7 mouse cellular contexts compared by ENCODE assay signal in the genomic region with DNA sequence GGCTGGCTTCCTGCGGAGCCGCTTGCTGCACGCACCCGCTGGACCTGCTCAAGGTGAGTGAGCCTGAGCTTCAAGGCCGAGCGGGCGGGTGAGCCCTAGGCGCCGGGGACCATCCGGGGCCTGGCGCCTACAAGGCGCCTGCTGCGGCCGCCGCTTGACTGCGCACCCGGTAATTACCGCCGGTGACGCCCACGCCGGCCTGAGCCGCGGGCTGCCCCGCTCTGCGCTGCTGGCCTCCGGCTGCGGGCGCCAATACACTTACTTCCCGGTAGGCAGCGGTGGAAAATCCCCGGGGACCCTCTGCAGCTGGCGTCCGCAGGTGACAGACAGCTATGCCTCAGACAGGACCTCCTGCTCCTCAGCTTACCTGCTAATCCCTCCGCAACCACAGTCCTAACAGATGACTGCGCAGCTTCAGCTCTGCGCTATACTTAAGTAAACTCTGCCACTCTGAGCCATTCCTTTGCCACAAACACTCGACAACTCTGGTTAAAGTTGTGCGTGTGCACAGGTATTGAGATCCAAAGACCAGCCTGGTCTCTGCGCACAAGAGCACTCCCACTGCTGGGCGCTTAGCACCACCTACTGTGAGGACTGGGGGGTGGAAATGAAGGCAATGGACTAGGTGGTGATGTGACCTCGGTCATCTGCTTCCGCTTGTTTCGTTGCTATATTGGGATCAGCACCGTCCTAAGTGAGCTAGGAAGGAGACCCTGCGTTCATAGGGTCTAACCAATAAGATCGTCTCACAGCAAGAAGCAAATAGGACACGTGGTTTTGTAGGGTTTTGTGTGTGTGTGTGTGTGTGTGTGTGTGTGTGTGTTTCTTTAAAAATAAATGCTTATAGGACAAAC. TPM values are rescaled to one million over a fixed set of nuclear protein-coding genes. Genes with fewer than 3 reads are reported as not detected.
DNase-seq lines count a peak whose midpoint lies in the region; ATAC-seq lines count a peak whose summit lies in the region.

No protein-coding gene starts in this region.

- H3K9me3 ChIP-seq in embryonic facial prominence, embryonic 14.5 days (ENCODE audit: control insufficient read depth, low read length): no peaks in the 10 kb centered on the region
- no peaks in the 10 kb centered on the region for H3K9me3 ChIP-seq in hindbrain, embryonic 10.5 days
- no peaks in the 10 kb centered on the region for H3K9me3 ChIP-seq in limb, embryonic 12.5 days
- no peaks in the 10 kb centered on the region for H3K9me3 ChIP-seq in midbrain, embryonic 13.5 days

- H3K4me2 ChIP-seq in embryonic facial prominence, embryonic 14.5 days (ENCODE audit: low read depth, low read length): peak overlapping the region; percentile 86
- H3K4me2 ChIP-seq in limb, embryonic 12.5 days: peak overlapping the region; percentile 96
- H3K4me2 ChIP-seq in midbrain, embryonic 13.5 days (replicated peaks): peak overlapping the region; percentile 98

- peak overlapping the region; percentile 86 for H3K27ac ChIP-seq in embryonic facial prominence, embryonic 14.5 days (replicated peaks; ENCODE audit: low read depth, low read length)
- peak overlapping the region; percentile 94 for H3K27ac ChIP-seq in hindbrain, embryonic 10.5 days
- peak overlapping the region; percentile 89 for H3K27ac ChIP-seq in limb, embryonic 12.5 days
- H3K27ac ChIP-seq in midbrain, embryonic 13.5 days: peak overlapping the region; percentile 77

- peak; percentile 54 for ATAC-seq in CD4-positive, CD25-positive, alpha-beta regulatory T cell, adult 4 months
- peak; percentile 41 for ATAC-seq in embryonic facial prominence, embryonic 14.5 days (ENCODE audit: low read depth)
- peak; percentile 40 for ATAC-seq in limb, embryonic 12.5 days (ENCODE audit: insufficient number of reproducible peaks, insufficient read depth, low FRiP score, low TSS enrichment, low read depth)
- peak; percentile 72 for ATAC-seq in midbrain, embryonic 13.5 days

- H3K4me3 ChIP-seq in embryonic facial prominence, embryonic 14.5 days (ENCODE audit: low read depth, low read length): peak overlapping the region; percentile 83
- peak overlapping the region; percentile 96 for H3K4me3 ChIP-seq in hindbrain, embryonic 10.5 days
- peak overlapping the region; percentile 97 for H3K4me3 ChIP-seq in limb, embryonic 12.5 days (replicated peaks)
- peak overlapping the region; percentile 97 for H3K4me3 ChIP-seq in midbrain, embryonic 13.5 days (replicated peaks)

- H3K36me3 ChIP-seq in embryonic facial prominence, embryonic 14.5 days (ENCODE audit: control insufficient read depth, insufficient read depth, low read length): peaks cover 57% of the 10 kb centered on the region
- peaks cover 65% of the 10 kb centered on the region for H3K36me3 ChIP-seq in hindbrain, embryonic 10.5 days
- H3K36me3 ChIP-seq in limb, embryonic 12.5 days: peaks cover 58% of the 10 kb centered on the region
- peaks cover 49% of the 10 kb centered on the region for H3K36me3 ChIP-seq in midbrain, embryonic 13.5 days

- under 1% methylated on average over 21 of the region's 48 CpGs for whole genome bisulfite sequencing in embryonic facial prominence, embryonic 14.5 days
- WGBS in hindbrain, embryonic 10.5 days: under 1% methylated on average over 48 of the region's 48 CpGs
- under 1% methylated on average over 48 of the region's 48 CpGs for WGBS in limb, embryonic 12.5 days
- WGBS in midbrain, embryonic 13.5 days: under 1% methylated on average over 47 of the region's 48 CpGs

- no peaks in the 10 kb centered on the region for H3K27me3 ChIP-seq in embryonic facial prominence, embryonic 14.5 days (replicated peaks; ENCODE audit: control insufficient read depth, insufficient read depth, low read length)
- H3K27me3 ChIP-seq in hindbrain, embryonic 10.5 days (ENCODE audit: insufficient read depth, poor library complexity, severe bottlenecking): no peaks in the 10 kb centered on the region
- H3K27me3 ChIP-seq in limb, embryonic 12.5 days: no peaks in the 10 kb centered on the region
- H3K27me3 ChIP-seq in midbrain, embryonic 13.5 days: no peaks in the 10 kb centered on the region

- H3K4me1 ChIP-seq in embryonic facial prominence, embryonic 14.5 days (ENCODE audit: control insufficient read depth, insufficient read depth, low read length): peaks cover 28% of the 10 kb centered on the region
- peaks cover 49% of the 10 kb centered on the region for H3K4me1 ChIP-seq in hindbrain, embryonic 10.5 days (replicated peaks)
- peaks cover 42% of the 10 kb centered on the region for H3K4me1 ChIP-seq in limb, embryonic 12.5 days (replicated peaks)
- H3K4me1 ChIP-seq in midbrain, embryonic 13.5 days (replicated peaks): peaks cover 39% of the 10 kb centered on the region

- peak overlapping the region; percentile 86 for H3K9ac ChIP-seq in embryonic facial prominence, embryonic 14.5 days (ENCODE audit: low read depth, low read length)
- peak overlapping the region; percentile 90 for H3K9ac ChIP-seq in limb, embryonic 12.5 days (replicated peaks)
- H3K9ac ChIP-seq in midbrain, embryonic 13.5 days (replicated peaks): peak overlapping the region; percentile 86

- peak; percentile 74 for DNase-seq in MN1 (ENCODE audit: low spot score)
- DNase-seq in embryonic facial prominence, embryonic 14.5 days (ENCODE audit: low spot score): peak; percentile 74
- DNase-seq in hindbrain, embryonic 10.5 days (ENCODE audit: low spot score): peak; percentile 52
- peak; percentile 42 for DNase-seq in thymus, postnatal 25 days

RNA-seq across cellular contexts. Expression of a gene that starts 0.6 kb away (rescaled TPM):
- polyA plus RNA-seq in CD4-positive, CD25-positive, alpha-beta regulatory T cell, adult 4 months (2017; shearing (Covaris generic)): 10 to 100 TPM; 11.0 to 14.3 TPM
- polyA plus RNA-seq in embryonic facial prominence, embryonic 14.5 days (2014; fragmentation: Nextera tagmentation; extraction: Ambion mirVana): 47.6 and 53.1 TPM in 2 replicates
- polyA plus RNA-seq in hindbrain, embryonic 10.5 days (2016; fragmentation: Nextera tagmentation; extraction: Ambion mirVana): 50.6 and 53.3 TPM in 2 replicates
- polyA plus RNA-seq in limb, embryonic 12.5 days (2016; fragmentation: Nextera tagmentation; extraction: Ambion mirVana): 54.6 and 59.8 TPM in 2 replicates
- 28.2 and 29.2 TPM in 2 replicates for polyA plus RNA-seq in midbrain, embryonic 13.5 days (2015; fragmentation: Nextera tagmentation; extraction: Ambion mirVana)

RNA-seq across cellular contexts. Expression of a gene that starts 7.8 kb away (rescaled TPM):
- 10 to 100 TPM; 67.0 to 68.0 TPM for polyA plus RNA-seq in CD4-positive, CD25-positive, alpha-beta regulatory T cell, adult 4 months (2017; shearing (Covaris generic))
- polyA plus RNA-seq in embryonic facial prominence, embryonic 14.5 days (2014; fragmentation: Nextera tagmentation; extraction: Ambion mirVana): 135 and 148 TPM in 2 replicates
- 171 and 186 TPM in 2 replicates for polyA plus RNA-seq in hindbrain, embryonic 10.5 days (2016; fragmentation: Nextera tagmentation; extraction: Ambion mirVana)
- polyA plus RNA-seq in limb, embryonic 12.5 days (2016; fragmentation: Nextera tagmentation; extraction: Ambion mirVana): 135 and 139 TPM in 2 replicates
- 111 and 113 TPM in 2 replicates for polyA plus RNA-seq in midbrain, embryonic 13.5 days (2015; fragmentation: Nextera tagmentation; extraction: Ambion mirVana)

RNA-seq across cellular contexts. Expression of a gene that starts 24.8 kb away (rescaled TPM):
- 10 to 100 TPM; 34.8 to 44.8 TPM for polyA plus RNA-seq in CD4-positive, CD25-positive, alpha-beta regulatory T cell, adult 4 months (2017; shearing (Covaris generic))
- 43.2 and 46.4 TPM in 2 replicates for polyA plus RNA-seq in embryonic facial prominence, embryonic 14.5 days (2014; fragmentation: Nextera tagmentation; extraction: Ambion mirVana)
- 59.6 and 62.3 TPM in 2 replicates for polyA plus RNA-seq in hindbrain, embryonic 10.5 days (2016; fragmentation: Nextera tagmentation; extraction: Ambion mirVana)
- 58.5 and 58.9 TPM in 2 replicates for polyA plus RNA-seq in limb, embryonic 12.5 days (2016; fragmentation: Nextera tagmentation; extraction: Ambion mirVana)
- 64.7 and 67.8 TPM in 2 replicates for polyA plus RNA-seq in midbrain, embryonic 13.5 days (2015; fragmentation: Nextera tagmentation; extraction: Ambion mirVana)

RNA-seq across cellular contexts. Expression of a gene that starts 34.3 kb away (rescaled TPM):
- 10 to 100 TPM; 19.8 to 27.7 TPM for polyA plus RNA-seq in CD4-positive, CD25-positive, alpha-beta regulatory T cell, adult 4 months (2017; shearing (Covaris generic))
- polyA plus RNA-seq in embryonic facial prominence, embryonic 14.5 days (2014; fragmentation: Nextera tagmentation; extraction: Ambion mirVana): 27.7 and 27.9 TPM in 2 replicates
- 34.4 and 37.3 TPM in 2 replicates for polyA plus RNA-seq in hindbrain, embryonic 10.5 days (2016; fragmentation: Nextera tagmentation; extraction: Ambion mirVana)
- polyA plus RNA-seq in limb, embryonic 12.5 days (2016; fragmentation: Nextera tagmentation; extraction: Ambion mirVana): 47.8 and 52.4 TPM in 2 replicates
- polyA plus RNA-seq in midbrain, embryonic 13.5 days (2015; fragmentation: Nextera tagmentation; extraction: Ambion mirVana): 26.1 and 28.7 TPM in 2 replicates

RNA-seq across cellular contexts. Expression of a gene that starts 34.4 kb away (rescaled TPM):
- 1 to 10 TPM; 3.5 to 4.6 TPM for polyA plus RNA-seq in CD4-positive, CD25-positive, alpha-beta regulatory T cell, adult 4 months (2017; shearing (Covaris generic))
- polyA plus RNA-seq in embryonic facial prominence, embryonic 14.5 days (2014; fragmentation: Nextera tagmentation; extraction: Ambion mirVana): 12.8 and 15.3 TPM in 2 replicates
- polyA plus RNA-seq in hindbrain, embryonic 10.5 days (2016; fragmentation: Nextera tagmentation; extraction: Ambion mirVana): 12.5 and 13.2 TPM in 2 replicates
- 10.4 and 13.2 TPM in 2 replicates for polyA plus RNA-seq in limb, embryonic 12.5 days (2016; fragmentation: Nextera tagmentation; extraction: Ambion mirVana)
- polyA plus RNA-seq in midbrain, embryonic 13.5 days (2015; fragmentation: Nextera tagmentation; extraction: Ambion mirVana): 10.6 and 12.5 TPM in 2 replicates

Comparison
In these comparisons a context has a peak if more than half of its experiments do, and no peak if none do; other contexts are left out.
1. Peak in every context shown above with its lines: DNase-seq, ATAC-seq, H3K4me3 ChIP-seq and H3K27ac ChIP-seq.